Mouse (Mus musculus) gastrocnemius, adult 2 months (tissue): ENCODE results near the gene Gm10382. TPM values are rescaled to one million over a fixed set of nuclear protein-coding genes. Genes with fewer than 3 reads are reported as not detected.
"Not testable (repeated sequence)": the region's sequence is repeated elsewhere in the genome, so short reads cannot be mapped to it uniquely, and the experiment has no call there.

ENCODE experiments used
- DNase-seq: peaks from one replicate; pipeline ENCODE4 v3.0.0; 2022
- H3K27ac ChIP-seq: fragments of 200-600 bp; 2 replicates; pipeline ENCODE4 v1.8.1; 2022; ENCODE audit warnings: mild to moderate bottlenecking
- H3K4me3 ChIP-seq: fragments of 200-600 bp; 2 replicates; pipeline ENCODE4 v1.8.1; 2022; ENCODE audit warnings: mild to moderate bottlenecking, moderate library complexity
- CTCF ChIP-seq: fragments of 200-600 bp; IDR thresholded peaks from 2 replicates; pipeline ENCODE4 v1.8.1; 2022; ENCODE audit warnings: antibody characterized with exemption, mild to moderate bottlenecking, moderate library complexity
- intact Hi-C: fragments of 180-260 bp; cut with DNase I; formaldehyde crosslinking; loops from one replicate; pipeline ENCODE4 v1.15.1; 2025
- total RNA-seq, 2 experiments: library from RNA; stranded (reverse); gene quantifications; 2 replicates each; pipeline ENCODE4 v1.2.3; 2021

Gm10382 gene
- total RNA-seq, 2 experiments from 2014 or later = not detected

- intact Hi-C loops = loop anchor here (2.0 kb wide), 1 partner anchor 16 kb away; the partner anchor contains the start of gene Gm10382
- TF ChIP-seq CTCF = no peak
- DNase-seq = peak; percentile 68
- Histone ChIP-seq H3K27ac (peak overlapping the region; percentile 96), H3K4me3 (peak overlapping the region; percentile 87)
These were observed 15.9 kb downstream of the Gm10382 start for GRCm38 (mm10) chr5:125404903-125405545.

GRCm38 (mm10) chr5:125405546-125406248 is 16.6 kb downstream of the Gm10382 start:
- peak; percentile 78 for DNase-seq
- no peak for TF ChIP-seq CTCF
- Histone ChIP-seq H3K27ac (peak overlapping the region; percentile 96), H3K4me3 (peak overlapping the region; percentile 87)
- intact Hi-C loops = loop anchor here (2.0 kb wide), 1 partner anchor 17 kb away; the partner anchor contains the start of gene Gm10382

- DNase-seq = peak; percentile 66
- intact Hi-C loops = no loop called here
- H3K4me3 ChIP-seq = peak overlapping the region; percentile 87
- H3K27ac ChIP-seq = peak overlapping the region; percentile 96
- TF ChIP-seq CTCF = no peak
These were observed 17.3 kb downstream of the Gm10382 start for GRCm38 (mm10) chr5:125406322-125407016.

GRCm38 (mm10) chr5:125407020-125407830 is 18.1 kb downstream of the Gm10382 start:
- Histone ChIP-seq H3K4me3 (peak overlapping the region; percentile 87), H3K27ac (peak overlapping the region; percentile 96)
- intact Hi-C loops = no loop called here
- DNase-seq = no peak
- TF ChIP-seq CTCF = no peak

GRCm38 (mm10) chr5:125407910-125408575 is 18.9 kb downstream of the Gm10382 start:
- intact Hi-C loops = no loop called here
- Histone ChIP-seq H3K27ac (no peak overlapping the region), H3K4me3 (no peak overlapping the region)
- TF ChIP-seq CTCF = no peak
- no peak for DNase-seq

GRCm38 (mm10) chr5:125408842-125409241 is 19.7 kb downstream of the Gm10382 start:
- TF ChIP-seq CTCF = no peak
- DNase-seq = peak; percentile 81
- Histone ChIP-seq H3K27ac (peak overlapping the region; percentile 85), H3K4me3 (peak overlapping the region; percentile 68)
- intact Hi-C loops = no loop called here

- H3K27ac ChIP-seq = peak overlapping the region; percentile 85
- no peak for TF ChIP-seq CTCF
- intact Hi-C loops = loop anchor here (5.0 kb wide), 2 partner anchors 53 to 68 kb away; partner anchors contain the start of gene Aacs
- no peak for DNase-seq
- peak overlapping the region; percentile 68 for H3K4me3 ChIP-seq
These were observed 20.4 kb downstream of the Gm10382 start for GRCm38 (mm10) chr5:125409348-125410090.

- Histone ChIP-seq H3K27ac (no peak overlapping the region), H3K4me3 (no peak overlapping the region)
- peak; percentile 72 for DNase-seq
- TF ChIP-seq CTCF = peak; percentile 65
- intact Hi-C loops = loop anchor here (5.0 kb wide), 2 partner anchors 50 to 65 kb away; partner anchors contain the start of gene Aacs
These were observed 22.9 kb downstream of the Gm10382 start for GRCm38 (mm10) chr5:125411972-125412530.

- intact Hi-C loops = loop anchor here (5.0 kb wide), 2 partner anchors 50 to 65 kb away; partner anchors contain the start of gene Aacs
- H3K4me3 ChIP-seq, DNase-seq, H3K27ac ChIP-seq: not testable (repeated sequence)
These were observed 23.4 kb downstream of the Gm10382 start for GRCm38 (mm10) chr5:125412536-125412935.

- DNase-seq = no peak
- no peak overlapping the region for H3K27ac ChIP-seq
- no peak for TF ChIP-seq CTCF
- intact Hi-C loops = loop anchor here (5.0 kb wide), 2 partner anchors 49 to 64 kb away; partner anchors contain the start of gene Aacs
- H3K4me3 ChIP-seq = no peak overlapping the region
These were observed 24.6 kb downstream of the Gm10382 start for GRCm38 (mm10) chr5:125413763-125414162.

GRCm38 (mm10) chr5:125416183-125416582 is 27.1 kb downstream of the Gm10382 start:
- H3K27ac ChIP-seq = no peak overlapping the region
- DNase-seq = no peak
- intact Hi-C loops = no loop called here

More at GRCm38 (mm10) chr5:125416183-125416582, 27.1 kb downstream of the Gm10382 start:
- no peak overlapping the region for H3K4me3 ChIP-seq
- TF ChIP-seq CTCF = no peak
